Mouse (Mus musculus) R1 (cell line): ENCODE measurements around the gene Mpo.

Experiments
- DNase-seq: peaks from one replicate; pipeline ENCODE4 v3.0.0-alpha.2; 2018; ENCODE audit warnings: low read depth, low spot score

Mpo gene

GRCm38 (mm10) chr11:87802621-87803020 is 9.2 kb downstream of the Mpo start:
- peak; percentile 72 for DNase-seq

- DNase-seq = peak; percentile 60
Observed at GRCm38 (mm10) chr11:87805448-87805847, 12.1 kb downstream of the Mpo start.

- no peak for DNase-seq
Observed at GRCm38 (mm10) chr11:87807433-87807832, 14.1 kb downstream of the Mpo start.

- DNase-seq = no peak
Observed at GRCm38 (mm10) chr11:87808236-87808635, 14.9 kb downstream of the Mpo start.

- peak; percentile 31 for DNase-seq
Observed at GRCm38 (mm10) chr11:87811396-87811795, 18.0 kb downstream of the Mpo start.

- no peak for DNase-seq
Observed at GRCm38 (mm10) chr11:87814831-87815230, 21.4 kb downstream of the Mpo start.

- no peak for DNase-seq
Observed at GRCm38 (mm10) chr11:87816707-87817442, 23.5 kb downstream of the Mpo start.

GRCm38 (mm10) chr11:87817443-87817773 is 24.0 kb downstream of the Mpo start:
- DNase-seq = peak; percentile 88

- DNase-seq = no peak
Observed at GRCm38 (mm10) chr11:87821502-87821901, 28.1 kb downstream of the Mpo start.

GRCm38 (mm10) chr11:87828239-87828900 is 35.0 kb downstream of the Mpo start, which contains the start of gene Lpo:
Lpo (minus strand) TSS chr11:87828289.
- DNase-seq = no peak

GRCm38 (mm10) chr11:87840676-87841075 is 47.3 kb downstream of the Mpo start:
- DNase-seq = no peak

GRCm38 (mm10) chr11:87841436-87841835 is 48.1 kb downstream of the Mpo start:
- no peak for DNase-seq

GRCm38 (mm10) chr11:87846968-87847600 is 53.7 kb downstream of the Mpo start:
- peak; percentile 80 for DNase-seq

GRCm38 (mm10) chr11:87847884-87848283 is 54.5 kb downstream of the Mpo start:
- peak; percentile 81 for DNase-seq

GRCm38 (mm10) chr11:87852690-87853596 is 59.6 kb downstream of the Mpo start, which contains the start of gene Mks1:
Mks1 (plus strand) TSS chr11:87853215.
- DNase-seq = peak; percentile 94

GRCm38 (mm10) chr11:87853597-87853954 is 60.2 kb downstream of the Mpo start:
- DNase-seq = peak; percentile 41
